Mouse (Mus musculus) olfactory bulb, adult 2 months (tissue): ENCODE measurements around the gene Pheta1. TPM values are rescaled to one million over a fixed set of nuclear protein-coding genes. Genes with fewer than 3 reads are reported as not detected.

Experiments used
- H3K27ac ChIP-seq: fragments of 200-500 bp; 2 replicates; pipeline ENCODE4 v1.5.1; 2012; ENCODE audit warnings: low read depth, low read length; ENCODE audit not compliant: insufficient read depth
- H3K4me1 ChIP-seq: fragments of 200-500 bp; 2 replicates; pipeline ENCODE4 v1.6.1; 2012; ENCODE audit warnings: low read length; ENCODE audit not compliant: control insufficient read depth, insufficient read depth
- H3K4me3 ChIP-seq: fragments of 200-500 bp; 2 replicates; pipeline ENCODE4 v1.5.1; 2012; ENCODE audit warnings: mild to moderate bottlenecking, low read depth, low read length, moderate library complexity; ENCODE audit not compliant: insufficient read depth
- CTCF ChIP-seq: fragments of 200-500 bp; IDR thresholded peaks from 2 replicates; pipeline ENCODE4 v1.5.1; 2012; ENCODE audit warnings: low read depth, mild to moderate bottlenecking, low read length, moderate library complexity; ENCODE audit not compliant: insufficient read depth
- POLR2A ChIP-seq: fragments of 200-500 bp; IDR thresholded peaks from 2 replicates; pipeline ENCODE4 v1.6.1; 2012; ENCODE audit warnings: mild to moderate bottlenecking, low read depth, low read length, moderate library complexity; ENCODE audit not compliant: insufficient read depth
- WGBS: fragments of 180-500 bp; shearing (Covaris S2); methylation state at CpG from one replicate; pipeline ENCODE4 v1.1.7; 2018; 5-methylcytosine and 5-hydroxymethylcytosine counted together
- polyA plus RNA-seq: library from polyadenylated mRNA; stranded (reverse); fragments of >200 nt; gene quantifications from 2 replicates; pipeline ENCODE4 v1.2.4, GENCODE M21; 2012; ENCODE audit warnings: low replicate concordance; ENCODE audit not compliant: missing spikeins, insufficient read depth, insufficient read length

Pheta1 gene
- polyA plus RNA-seq, 1 experiment: not detected

DNA sequence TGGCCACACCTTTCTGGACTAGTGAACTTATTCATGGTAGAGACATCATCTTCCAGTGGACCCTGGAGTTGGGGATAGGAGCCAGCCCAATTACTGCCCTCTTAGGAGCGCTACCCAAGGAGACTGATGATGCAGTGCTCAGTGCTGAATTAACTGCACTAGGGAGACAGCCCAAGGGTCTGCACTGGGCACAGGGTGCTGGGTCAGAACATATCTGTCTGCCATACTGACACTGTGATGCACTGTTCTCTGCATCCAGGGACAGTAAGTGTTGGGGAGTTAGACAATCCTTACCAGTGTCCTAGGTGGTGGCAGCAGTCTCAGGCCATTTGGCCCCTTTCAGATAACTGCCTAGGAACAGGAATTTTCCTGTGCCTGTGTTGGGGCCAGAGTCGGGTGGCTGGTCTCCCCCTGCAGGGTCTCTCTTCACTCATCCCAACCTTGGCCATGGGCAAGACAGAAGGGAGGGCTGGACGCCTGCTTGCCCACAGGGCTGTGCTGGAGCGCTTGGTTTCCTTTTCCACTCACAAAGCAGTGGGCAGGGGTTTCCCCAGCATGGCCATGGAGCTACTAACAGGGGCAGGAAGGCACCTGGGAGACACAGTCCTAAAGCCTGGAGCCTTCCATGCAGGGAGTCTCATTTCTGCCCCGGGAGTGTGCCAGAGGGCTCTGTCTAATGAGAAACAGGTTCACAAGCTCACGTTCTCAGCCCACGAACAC is 25.8 kb upstream of the Pheta1 start:
- WGBS: 59% methylated on average over 7 of the region's 7 CpGs
- TF ChIP-seq POLR2A (no peak), CTCF (no peak)
- no peak overlapping the region for H3K4me3 ChIP-seq
- H3K27ac ChIP-seq: no peak overlapping the region
- peaks cover 23% of the 10 kb centered on the region for H3K4me1 ChIP-seq

DNA sequence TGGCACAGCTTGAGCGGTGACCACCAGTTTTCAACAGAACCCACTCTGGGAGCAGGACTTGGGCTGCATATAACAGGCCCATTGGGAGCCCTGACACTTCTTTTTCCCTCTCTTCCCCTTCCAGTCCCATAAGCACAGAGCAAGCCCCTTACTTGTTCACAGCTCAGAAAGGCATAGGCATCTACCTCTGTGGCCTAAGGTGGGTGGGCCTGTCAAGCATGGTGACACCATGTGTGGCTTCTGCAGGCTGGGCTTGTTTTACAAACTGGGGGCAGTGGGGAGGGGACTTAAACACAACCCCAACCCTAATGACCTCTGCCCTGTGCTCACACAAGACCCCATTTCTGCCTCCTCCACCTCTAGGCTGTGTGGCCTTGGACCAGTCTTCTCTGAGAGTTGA is 25.1 kb upstream of the Pheta1 start:
- 60% methylated on average over 1 of the region's 1 CpGs for WGBS
- H3K4me1 ChIP-seq: peaks cover 22% of the 10 kb centered on the region
- H3K27ac ChIP-seq: no peak overlapping the region
- TF ChIP-seq POLR2A (no peak), CTCF (no peak)
- no peak overlapping the region for H3K4me3 ChIP-seq

DNA sequence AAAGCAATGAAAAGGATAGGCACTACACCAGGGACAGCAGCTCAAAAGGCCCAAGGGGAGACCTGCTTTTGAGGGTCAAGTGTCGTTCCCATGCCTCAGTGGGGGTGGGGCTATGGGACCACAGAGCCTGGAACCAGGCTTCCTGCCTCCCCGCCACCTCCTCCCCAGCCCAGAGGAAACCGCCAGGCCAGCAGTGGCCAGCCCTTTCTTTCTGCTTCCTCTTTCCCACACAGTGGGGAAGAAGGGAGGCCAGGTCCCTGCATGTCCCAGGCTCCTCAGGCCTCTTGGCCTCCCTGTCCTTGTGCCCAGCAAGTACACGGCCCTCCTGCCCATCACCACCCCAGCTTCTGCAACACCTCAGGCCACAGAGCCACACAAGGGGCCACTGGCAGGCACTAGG is 24.7 kb upstream of the Pheta1 start:
- H3K4me1 ChIP-seq: peaks cover 26% of the 10 kb centered on the region
- WGBS: 69% methylated on average over 4 of the region's 4 CpGs
- no peak overlapping the region for H3K4me3 ChIP-seq
- TF ChIP-seq POLR2A (no peak), CTCF (no peak)
- H3K27ac ChIP-seq: no peak overlapping the region

DNA sequence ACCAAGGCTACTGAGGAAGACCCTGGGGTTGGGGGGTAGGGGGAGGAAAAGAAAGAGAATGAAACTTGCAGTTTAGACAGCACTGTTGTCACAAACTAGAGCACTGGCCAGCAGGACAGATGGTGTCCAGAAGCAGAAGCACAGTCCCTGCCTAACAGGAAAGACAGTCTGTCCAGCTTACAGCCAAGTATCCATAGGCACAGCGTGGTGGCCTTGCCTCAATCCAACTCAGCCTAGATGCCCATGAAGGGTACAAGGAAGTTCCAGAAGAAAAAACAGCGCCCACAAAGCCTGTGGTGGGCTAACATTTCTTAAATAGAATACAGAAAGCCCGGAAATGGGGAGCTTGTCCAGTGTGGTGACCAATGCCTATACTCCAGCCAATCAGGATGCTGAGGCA is 23.2 kb upstream of the Pheta1 start:
- no peak overlapping the region for H3K4me3 ChIP-seq
- no peak overlapping the region for H3K27ac ChIP-seq
- TF ChIP-seq POLR2A (no peak), CTCF (no peak)
- 84% methylated on average over 3 of the region's 3 CpGs for WGBS
- peaks cover 26% of the 10 kb centered on the region for H3K4me1 ChIP-seq

DNA sequence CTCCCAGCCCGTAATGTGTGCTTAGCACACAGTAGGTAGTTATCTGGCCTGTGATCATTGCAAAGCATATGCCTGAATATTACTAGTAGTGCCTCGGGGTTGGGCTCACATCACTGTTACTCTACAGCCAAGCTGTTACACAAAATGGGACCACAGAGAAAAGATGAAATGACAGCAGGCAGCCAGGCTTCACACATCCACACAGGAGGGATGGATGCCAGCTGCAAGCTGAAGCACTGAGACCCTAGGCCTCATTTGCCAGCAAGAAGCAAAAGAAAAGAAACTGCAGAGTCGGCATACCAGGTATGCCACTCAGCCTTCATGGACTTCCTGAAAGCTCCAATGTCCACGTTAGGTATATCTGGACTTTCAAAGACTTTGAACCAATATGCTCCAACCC is 20.9 kb upstream of the Pheta1 start:
- Histone ChIP-seq H3K4me3 (no peak overlapping the region), H3K4me1 (peaks cover 31% of the 10 kb centered on the region), H3K27ac (no peak overlapping the region)
- WGBS: 86% methylated on average over 4 of the region's 4 CpGs
- TF ChIP-seq CTCF: no peak

DNA sequence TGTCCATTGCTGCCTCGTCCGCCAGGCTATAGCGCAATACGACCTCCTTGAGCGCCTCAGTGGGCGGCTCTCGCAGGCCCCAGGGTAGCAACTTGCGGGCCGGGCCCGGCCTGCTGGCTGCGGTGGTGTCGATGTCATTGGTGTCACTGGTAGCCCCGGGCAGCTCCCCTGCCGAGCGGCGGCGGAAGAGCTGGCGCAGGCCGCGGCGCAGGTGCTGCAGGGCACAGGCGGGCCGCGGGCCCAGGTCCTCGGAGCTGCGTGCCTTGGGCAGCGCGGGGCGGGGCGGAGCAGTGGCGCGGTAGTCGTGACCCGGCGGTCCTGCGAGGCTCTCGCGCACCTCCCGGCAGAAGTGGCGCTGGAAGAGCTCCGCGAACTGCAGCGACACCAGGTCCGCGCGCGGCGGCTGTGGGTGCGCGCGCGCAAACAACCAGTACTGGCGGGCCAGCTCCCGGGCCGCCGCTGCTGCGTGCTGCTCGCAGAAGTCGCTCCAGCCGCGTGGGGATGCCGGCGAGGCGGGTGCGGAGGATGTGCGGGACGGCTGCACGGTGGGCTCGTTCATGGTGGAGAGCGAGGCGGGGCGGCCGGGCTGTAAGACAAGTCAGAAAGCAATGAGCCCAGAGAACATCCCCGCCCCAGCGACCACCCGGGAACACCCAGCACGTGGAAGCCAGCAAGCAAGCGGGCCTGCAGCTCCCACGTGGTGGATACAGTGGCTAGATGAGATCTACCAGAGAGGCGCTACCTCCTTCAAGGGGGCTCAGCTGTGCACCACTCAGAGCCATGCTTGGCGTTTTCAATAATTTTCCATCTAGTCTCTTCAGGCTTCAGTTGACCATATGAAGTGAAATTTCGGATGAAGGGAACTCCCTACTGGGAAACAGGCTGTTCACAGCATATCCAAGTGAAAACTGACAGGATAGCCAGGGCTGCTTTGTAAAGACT is 20.0 kb upstream of the Pheta1 start:
- peak overlapping the region; percentile 41 for H3K4me3 ChIP-seq
- 11% methylated on average over 82 of the region's 82 CpGs for WGBS
- TF ChIP-seq POLR2A (0 out of 2 replicates have a peak, but pooled peaks have one; percentile 18), CTCF (no peak)
- no peak overlapping the region for H3K27ac ChIP-seq
- peaks cover 30% of the 10 kb centered on the region for H3K4me1 ChIP-seq

DNA sequence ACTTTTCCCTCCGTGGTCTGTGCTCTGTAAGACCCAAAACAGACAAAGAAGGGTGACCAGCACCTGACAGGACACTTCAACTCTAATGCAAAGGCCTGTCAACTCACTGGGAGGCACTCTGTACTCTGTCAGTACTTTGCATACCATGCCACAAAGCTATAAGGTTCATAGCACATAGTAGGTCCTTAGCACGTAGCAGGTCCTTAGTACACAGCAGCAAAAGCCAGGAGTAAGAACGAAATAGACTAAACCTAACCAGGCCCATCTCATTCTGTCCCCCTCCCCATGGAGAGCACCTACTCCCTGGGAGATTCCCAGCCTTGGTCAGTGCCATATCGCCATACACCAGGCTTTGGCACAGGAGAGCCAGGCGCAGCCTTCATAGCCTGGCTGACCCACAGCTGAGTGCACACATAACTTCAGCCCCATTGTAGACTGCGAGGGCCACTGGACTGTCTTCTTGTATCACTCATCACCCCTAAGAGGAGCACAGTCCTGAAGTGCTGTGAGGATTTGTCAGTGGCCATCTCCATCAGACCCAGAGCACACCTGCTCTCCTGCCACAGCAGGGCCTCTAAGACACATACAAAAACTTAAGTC is 17.7 kb upstream of the Pheta1 start:
- Histone ChIP-seq H3K4me3 (no peak overlapping the region), H3K27ac (no peak overlapping the region), H3K4me1 (peaks cover 47% of the 10 kb centered on the region)
- no peak for TF ChIP-seq POLR2A
- TF ChIP-seq CTCF: no peak
- WGBS: 95% methylated on average over 6 of the region's 6 CpGs

DNA sequence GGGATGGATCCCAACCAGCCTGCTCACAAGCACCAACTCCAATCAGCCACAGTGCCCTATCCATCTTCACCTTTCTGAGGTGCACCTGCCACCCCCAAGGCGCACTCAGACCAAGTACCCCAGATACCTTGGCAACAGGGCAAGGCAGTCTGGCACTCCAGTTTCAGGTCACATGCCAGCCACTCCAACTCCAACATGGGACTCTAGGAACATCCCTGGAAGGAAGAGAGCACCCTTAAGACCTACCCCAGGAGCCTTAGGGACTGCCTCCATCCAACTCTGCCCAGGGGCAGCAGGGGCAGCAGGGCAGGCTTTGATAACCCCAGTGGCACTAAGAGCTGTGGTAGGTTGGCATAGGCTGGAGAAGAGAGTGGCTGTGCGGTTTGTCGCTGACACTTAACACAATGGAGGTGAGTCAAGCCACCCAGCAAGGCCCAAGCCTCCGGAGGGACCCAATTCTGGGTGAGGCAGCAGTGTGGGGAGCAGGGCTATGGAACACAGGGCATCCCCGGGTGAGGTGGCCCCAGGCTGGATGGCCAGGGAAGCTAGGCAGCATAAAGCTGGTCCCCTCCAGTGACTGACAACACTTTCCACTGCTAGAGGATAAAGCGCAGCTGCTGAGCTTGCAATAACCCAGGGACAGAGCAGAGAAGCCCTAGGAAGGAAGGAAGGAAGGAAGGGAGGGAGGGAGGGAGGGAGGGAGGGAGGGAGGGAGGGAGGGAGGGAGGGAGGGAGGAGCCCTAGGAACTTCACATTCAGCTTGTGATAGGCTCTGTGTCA is 16.2 kb upstream of the Pheta1 start:
- 68% methylated on average over 6 of the region's 6 CpGs for WGBS
- H3K4me3 ChIP-seq: no peak overlapping the region
- TF ChIP-seq CTCF: no peak
- TF ChIP-seq POLR2A: no peak

More for the DNA sequence above, 16.2 kb upstream of the Pheta1 start:
- peaks cover 54% of the 10 kb centered on the region for H3K4me1 ChIP-seq
- H3K27ac ChIP-seq: no peak overlapping the region
